Mouse (Mus musculus) embryo, embryonic 11 days (tissue): Measurements from ENCODE around the gene Zfp871.
"Not testable (repeated sequence)": the region's sequence is repeated elsewhere in the genome, so short reads cannot be mapped to it uniquely, and the experiment has no call there.

Experiments
- DNase-seq: peaks from one replicate; pipeline ENCODE4 v3.0.0-alpha.2; 2015

Zfp871 gene

DNA sequence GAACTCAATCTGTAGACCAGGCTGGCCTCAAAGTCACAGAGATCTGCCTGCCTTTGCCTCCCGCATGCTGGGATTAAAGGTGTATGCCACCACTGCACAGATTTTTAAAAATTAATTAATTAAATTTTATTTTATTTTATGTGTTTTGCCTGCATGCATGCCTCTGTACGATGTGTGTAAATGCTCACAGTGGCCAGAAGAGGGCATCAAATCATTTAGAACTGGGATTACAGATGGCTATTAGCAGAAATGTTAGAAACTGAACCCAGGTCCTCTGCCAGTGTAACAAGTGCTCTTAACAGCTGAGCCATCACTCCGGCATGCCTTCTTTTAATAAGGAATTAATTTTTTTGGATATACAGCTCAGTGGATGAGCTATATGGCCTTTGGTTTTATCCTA lies 59.1 kb downstream of the Zfp871 start:
- no peak for DNase-seq

- not testable (repeated sequence) for DNase-seq
Measured at GRCm38 (mm10) chr17:32726360-32726759, 61.7 kb downstream of the Zfp871 start.

- no peak for DNase-seq
Measured at GRCm38 (mm10) chr17:32722771-32723170, 65.3 kb downstream of the Zfp871 start.

GRCm38 (mm10) chr17:32722151-32722550 lies 65.9 kb downstream of the Zfp871 start:
- not testable (repeated sequence) for DNase-seq
